ENCODE assay signal across 8 mouse cellular contexts in genomic region chrX:161961176-161961575, GRCm38 (mm10).
DNase-seq lines count a peak whose midpoint lies in the region; ATAC-seq and TF ChIP-seq lines count a peak whose summit lies in the region.

No protein-coding gene starts in this region.

- H3K9me3 ChIP-seq in midbrain, embryonic 14.5 days (ENCODE audit: control insufficient read depth, low read length): no peaks in the 10 kb centered on the region
- no peaks in the 10 kb centered on the region for H3K9me3 ChIP-seq in midbrain, embryonic 16.5 days (replicated peaks; ENCODE audit: control insufficient read depth, low read length, poor library complexity, severe bottlenecking)
- H3K9me3 ChIP-seq in heart, embryonic 14.5 days (ENCODE audit: control insufficient read depth, low read length): no peaks in the 10 kb centered on the region
- no peaks in the 10 kb centered on the region for H3K9me3 ChIP-seq in liver, postnatal 0 days (ENCODE audit: low read length)

- ATAC-seq in midbrain, embryonic 14.5 days (ENCODE audit: low FRiP score, low TSS enrichment): no peak
- ATAC-seq in midbrain, embryonic 16.5 days: no peak
- peak; percentile 94 for ATAC-seq in cerebellum, adult (ENCODE audit: insufficient number of reproducible peaks, low FRiP score, low TSS enrichment)
- peak; percentile 66 for ATAC-seq in heart, embryonic 14.5 days (ENCODE audit: insufficient number of reproducible peaks, insufficient read depth, low FRiP score, low read depth)
- ATAC-seq in liver, postnatal 0 days: no peak

- no peak for TF ChIP-seq CTCF in liver, postnatal 0 days (IDR thresholded peaks at IDR 0.05; ENCODE audit: low read depth)

- 60% methylated on average over 4 of the region's 4 CpGs for WGBS in midbrain, embryonic 14.5 days
- WGBS in midbrain, embryonic 16.5 days: 41% methylated on average over 4 of the region's 4 CpGs
- WGBS in heart, embryonic 14.5 days: 17% methylated on average over 4 of the region's 4 CpGs
- WGBS in liver, postnatal 0 days (ENCODE audit: insufficient replicate concordance): 45% methylated on average over 4 of the region's 4 CpGs

- H3K4me2 ChIP-seq in midbrain, embryonic 14.5 days (ENCODE audit: low read length): no peak overlapping the region
- H3K4me2 ChIP-seq in midbrain, embryonic 16.5 days (ENCODE audit: low read length): no peak overlapping the region
- H3K4me2 ChIP-seq in heart, embryonic 14.5 days (ENCODE audit: low read length): no peak overlapping the region
- no peak overlapping the region for H3K4me2 ChIP-seq in liver, postnatal 0 days (ENCODE audit: low read depth, low read length)

- no peak overlapping the region for H3K9ac ChIP-seq in midbrain, embryonic 14.5 days (replicated peaks; ENCODE audit: low read length)
- no peak overlapping the region for H3K9ac ChIP-seq in midbrain, embryonic 16.5 days (ENCODE audit: low read depth, low read length)
- no peak overlapping the region for H3K9ac ChIP-seq in heart, embryonic 14.5 days (ENCODE audit: low read length)
- H3K9ac ChIP-seq in liver, postnatal 0 days (replicated peaks): no peak overlapping the region

- H3K36me3 ChIP-seq in midbrain, embryonic 14.5 days (ENCODE audit: control insufficient read depth, insufficient read depth, low read length): no peaks in the 10 kb centered on the region
- H3K36me3 ChIP-seq in midbrain, embryonic 16.5 days (ENCODE audit: control insufficient read depth, insufficient read depth, low read length): no peaks in the 10 kb centered on the region
- no peaks in the 10 kb centered on the region for H3K36me3 ChIP-seq in heart, embryonic 14.5 days (ENCODE audit: control insufficient read depth, insufficient read depth, low read length)
- H3K36me3 ChIP-seq in liver, postnatal 0 days (replicated peaks; ENCODE audit: insufficient read depth, low read length): no peaks in the 10 kb centered on the region

- no peak overlapping the region for H3K4me3 ChIP-seq in midbrain, embryonic 14.5 days (replicated peaks; ENCODE audit: low read depth, low read length)
- H3K4me3 ChIP-seq in midbrain, embryonic 16.5 days (ENCODE audit: low read depth, low read length): no peak overlapping the region
- H3K4me3 ChIP-seq in heart, embryonic 14.5 days (ENCODE audit: control insufficient read depth in 1 of 2, insufficient read depth in 1 of 2, low read depth in 1 of 2, low read length in 2 of 2): no peak overlapping the region
- no peak overlapping the region for H3K4me3 ChIP-seq in liver, postnatal 0 days (ENCODE audit: low read depth, low read length)

- H3K4me1 ChIP-seq in midbrain, embryonic 14.5 days (ENCODE audit: control insufficient read depth, insufficient read depth, low read length): no peaks in the 10 kb centered on the region
- no peaks in the 10 kb centered on the region for H3K4me1 ChIP-seq in midbrain, embryonic 16.5 days (ENCODE audit: control insufficient read depth, insufficient read depth, low read length)
- H3K4me1 ChIP-seq in heart, embryonic 14.5 days (ENCODE audit: control insufficient read depth in 2 of 2, insufficient read depth in 2 of 2, low read length in 2 of 2): peaks cover 5 to 6% of the 10 kb centered on the region in 2 experiments; a peak in 2 of 4 replicates
- H3K4me1 ChIP-seq in liver, postnatal 0 days (ENCODE audit: insufficient read depth): no peaks in the 10 kb centered on the region

- no peak for TF ChIP-seq EP300 in liver, postnatal 0 days (IDR thresholded peaks at IDR 0.05; ENCODE audit: low read depth)

- DNase-seq in midbrain, embryonic 14.5 days: peak; percentile 63
- peak; percentile 37 for DNase-seq in liver, postnatal 0 days
- DNase-seq in layer of hippocampus, postnatal 25 days (ENCODE audit: extremely low spot score in 1 of 2, low spot score in 1 of 2): no peak
- DNase-seq in layer of hippocampus, postnatal 14 days (ENCODE audit: low spot score in 2 of 2): no peak
- no peak for DNase-seq in right cerebral cortex, postnatal 4 days

- no peak overlapping the region for H3K27ac ChIP-seq in midbrain, embryonic 14.5 days (replicated peaks; ENCODE audit: low read depth, low read length)
- H3K27ac ChIP-seq in midbrain, embryonic 16.5 days (ENCODE audit: low read length): no peak overlapping the region
- peak overlapping the region; percentile 44 to 61 for H3K27ac ChIP-seq in heart, embryonic 14.5 days (replicated peaks in 1 of 2; ENCODE audit: control insufficient read depth in 1 of 2, insufficient read depth in 1 of 2, low read depth in 2 of 2, low read length in 2 of 2)
- no peak overlapping the region for H3K27ac ChIP-seq in liver, postnatal 0 days (ENCODE audit: low read depth)

- no peaks in the 10 kb centered on the region for H3K27me3 ChIP-seq in midbrain, embryonic 14.5 days (ENCODE audit: control insufficient read depth, insufficient read depth, low read length)
- H3K27me3 ChIP-seq in midbrain, embryonic 16.5 days (ENCODE audit: control insufficient read depth, insufficient read depth, low read depth, low read length): peaks cover 2% of the 10 kb centered on the region; the same call in 1 of the 2 replicates
- H3K27me3 ChIP-seq in heart, embryonic 14.5 days (ENCODE audit: control insufficient read depth, insufficient read depth, low read length): no peaks in the 10 kb centered on the region; the same call in none of the 2 replicates
- 0 out of 2 replicates have a peak, but pooled peaks cover 1% of the 10 kb centered on the region for H3K27me3 ChIP-seq in liver, postnatal 0 days (ENCODE audit: insufficient read depth, low read length)

Comparison
In these comparisons a context has a peak if more than half of its experiments do, and no peak if none do; other contexts are left out.
1. ATAC-seq: peak in cerebellum, adult (single experiment) and heart, embryonic 14.5 days (single experiment); none in midbrain, embryonic 14.5 days (single experiment), midbrain, embryonic 16.5 days (single experiment) and liver, postnatal 0 days (single experiment).
2. DNase-seq: peak in midbrain, embryonic 14.5 days (single experiment) and liver, postnatal 0 days (single experiment); none in layer of hippocampus, postnatal 25 days (0 of 2), layer of hippocampus, postnatal 14 days (0 of 2) and right cerebral cortex, postnatal 4 days (single experiment).
3. H3K27ac ChIP-seq: peak in heart, embryonic 14.5 days (2 of 2); none in midbrain, embryonic 14.5 days (single experiment), midbrain, embryonic 16.5 days (single experiment) and liver, postnatal 0 days (single experiment).